Mouse (Mus musculus): ENCODE measurements around the gene Elfn2. TPM values are rescaled to one million over a fixed set of nuclear protein-coding genes. Genes with fewer than 3 reads are reported as not detected.

The Elfn2 gene
- 4.4 and 5.6 TPM in 2 replicates for total RNA-seq (2021)
- long read RNA-seq, experiment 1 = 0 reads
- long read RNA-seq, experiment 2 = 0 reads

DNA sequence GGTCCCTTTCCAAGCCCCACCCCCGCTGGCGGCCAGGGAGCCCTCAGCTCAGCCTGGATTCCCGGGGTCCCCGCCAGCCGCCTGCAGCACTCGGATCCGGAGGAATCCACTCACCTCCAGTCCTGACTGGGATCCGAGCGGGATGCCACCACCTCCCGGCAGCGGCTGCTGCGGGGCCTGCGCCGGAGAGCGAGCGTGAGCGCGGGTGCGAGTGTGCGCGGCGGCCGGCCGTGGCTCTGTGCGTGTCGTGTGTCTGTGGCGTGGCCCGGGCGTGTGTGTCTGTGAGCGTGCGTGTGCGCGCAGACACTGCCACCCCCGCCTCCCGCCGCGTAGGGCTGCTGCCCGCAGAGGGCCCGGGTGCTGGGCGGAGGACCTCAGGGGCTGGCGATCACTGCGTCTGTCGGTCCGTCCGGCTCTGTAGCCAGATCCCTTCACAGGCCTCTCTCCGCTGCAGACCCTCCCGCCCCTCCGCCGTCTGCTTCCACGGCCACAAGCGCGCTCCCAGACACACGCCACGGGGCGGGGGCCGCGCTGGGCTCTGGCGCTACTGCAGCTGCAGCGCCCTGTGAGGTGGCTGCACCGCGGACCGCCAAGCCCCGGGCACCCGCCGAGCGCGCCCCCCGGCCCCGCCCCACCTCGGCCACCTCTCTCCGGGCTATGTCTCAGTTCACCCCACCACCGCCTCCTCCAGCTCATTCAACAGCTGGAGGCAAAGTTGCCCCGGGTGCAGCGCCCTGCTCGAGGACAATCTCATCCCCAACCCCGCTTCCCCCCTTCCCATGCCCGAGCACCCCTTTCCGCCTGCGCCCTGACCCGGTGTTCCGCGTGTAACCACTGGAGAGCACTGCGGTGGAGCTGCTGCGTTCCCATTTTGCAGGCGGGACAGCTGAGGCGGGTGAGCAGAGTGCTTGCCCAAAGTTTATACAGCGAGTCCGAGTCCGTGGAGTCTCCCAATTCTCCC, at the start of gene Elfn2:
Gene Elfn2, minus strand, starts transcription at position 482 of the 961 bp plus-strand sequence.
- peak; percentile 31 for DNase-seq

DNA sequence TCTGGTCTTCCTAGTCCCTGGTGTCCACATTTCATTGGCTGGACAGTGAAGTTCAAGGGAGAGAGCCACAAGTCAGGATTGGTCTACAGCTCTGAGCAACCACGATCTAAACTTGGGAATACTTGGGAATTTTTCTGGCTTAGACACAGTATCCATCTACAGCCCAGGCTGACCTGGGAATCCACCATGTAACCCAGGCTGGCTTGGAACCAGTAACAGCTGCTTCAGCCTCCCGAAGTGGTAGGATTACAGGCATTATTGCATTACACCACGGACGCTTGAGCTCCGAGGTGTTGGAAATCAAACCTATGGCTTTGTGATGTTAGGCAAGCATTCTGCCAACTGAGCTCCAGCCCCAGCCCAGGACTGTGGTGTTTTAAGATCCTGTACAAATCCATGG, 45.1 kb upstream of the Elfn2 start:
- DNase-seq = no peak

- DNase-seq = no peak
These were observed 44.6 kb upstream of the Elfn2 start for GRCm38 (mm10) chr15:78763210-78763609.

DNA sequence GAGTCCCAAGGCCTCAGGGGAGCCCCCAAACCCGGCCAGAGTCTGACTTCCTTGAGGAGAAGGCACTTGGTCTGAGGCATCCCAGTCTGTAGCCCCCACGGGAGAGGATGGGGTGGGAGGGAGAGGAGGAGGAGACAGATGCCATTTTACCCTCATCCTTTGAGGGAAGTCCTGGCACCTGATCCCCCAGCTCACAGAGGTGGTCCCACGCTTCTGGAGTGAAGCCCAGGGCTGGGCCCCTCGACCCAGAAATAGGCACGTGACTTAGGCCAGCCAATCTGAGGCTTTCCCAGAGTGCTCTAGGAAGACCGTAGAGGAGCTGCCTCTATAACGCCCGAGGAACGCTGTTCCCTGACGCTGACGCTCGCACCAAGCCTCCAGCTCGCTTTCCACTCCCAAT, 42.5 kb upstream of the Elfn2 start:
- DNase-seq = no peak

DNA sequence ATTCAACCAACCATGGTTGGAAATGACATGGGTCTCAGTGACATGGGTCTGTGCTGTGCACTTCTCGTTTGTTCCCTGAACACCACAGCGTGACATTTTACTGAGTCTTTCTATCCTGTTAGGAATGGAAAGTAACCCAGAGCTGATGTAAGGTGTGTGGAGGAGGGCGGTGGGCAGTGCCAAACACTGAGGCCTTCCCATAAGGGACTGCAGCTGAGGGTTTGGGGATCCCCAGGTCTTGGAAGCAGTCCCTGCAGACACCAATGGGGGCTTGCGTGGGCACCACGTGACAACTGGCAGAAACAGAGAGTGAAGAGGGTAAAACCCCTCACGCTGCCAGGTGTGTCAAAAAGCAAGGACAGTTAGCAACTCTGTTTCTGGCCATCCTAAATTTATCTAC, 39.6 kb upstream of the Elfn2 start:
- DNase-seq = no peak

DNA sequence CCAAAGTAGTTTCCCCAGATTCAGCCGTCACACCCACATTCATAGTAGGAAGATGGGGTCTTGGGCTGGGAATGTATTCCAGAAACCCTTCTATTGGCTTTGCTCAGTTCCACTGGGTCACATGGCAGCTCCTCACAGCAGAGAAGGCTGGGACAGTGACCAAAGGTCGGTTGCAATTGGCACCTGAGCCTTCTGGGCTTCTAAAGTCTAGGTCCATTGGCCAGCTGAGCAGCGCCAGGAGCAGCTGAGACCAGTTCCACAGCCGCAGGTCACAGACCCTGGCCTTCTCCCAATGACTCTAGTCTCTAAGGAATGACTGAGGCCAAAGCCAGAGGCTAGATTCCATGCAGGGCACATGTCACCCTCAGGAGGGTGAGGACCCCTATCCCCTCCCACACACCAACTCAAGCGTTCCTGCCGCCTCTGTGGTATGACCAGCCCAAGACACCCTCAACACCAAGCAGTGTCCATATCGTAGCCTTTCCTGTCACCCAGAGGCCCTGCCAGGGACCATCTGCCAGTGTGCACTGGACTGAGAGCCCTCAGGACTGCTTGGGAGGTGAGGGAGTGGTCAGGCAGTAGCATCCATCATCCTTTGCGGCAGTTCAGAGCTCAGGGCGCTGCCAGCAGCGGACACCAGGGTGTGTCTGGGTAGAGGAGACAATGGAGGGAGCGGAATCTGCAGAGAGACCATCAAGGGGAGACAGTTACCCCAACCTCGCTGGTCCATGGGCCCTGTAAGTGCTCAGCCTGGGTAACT, 37.6 kb upstream of the Elfn2 start:
- no peak for DNase-seq

DNA sequence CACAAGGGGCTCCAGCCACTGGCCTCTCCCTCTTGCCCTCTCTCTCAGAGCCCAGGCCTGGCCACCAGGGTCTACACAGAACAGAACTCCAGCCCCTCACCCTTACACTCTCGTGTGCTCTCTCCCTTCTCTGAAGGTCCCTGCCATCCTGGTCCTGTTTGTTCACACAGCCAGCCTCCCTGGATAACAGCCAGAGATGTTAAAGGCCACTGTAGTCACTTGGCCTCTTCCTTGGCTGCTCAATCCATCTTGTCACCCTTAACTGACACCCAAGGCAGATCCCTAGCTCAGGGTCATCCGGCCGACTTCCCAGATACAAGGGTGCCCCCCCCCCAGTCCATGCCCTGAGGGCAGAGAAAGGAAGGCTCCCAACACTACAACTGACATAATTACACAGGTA, 36.7 kb upstream of the Elfn2 start:
- DNase-seq = peak; percentile 55

- DNase-seq = no peak
These were observed 35.6 kb upstream of the Elfn2 start for GRCm38 (mm10) chr15:78754144-78754543.

DNA sequence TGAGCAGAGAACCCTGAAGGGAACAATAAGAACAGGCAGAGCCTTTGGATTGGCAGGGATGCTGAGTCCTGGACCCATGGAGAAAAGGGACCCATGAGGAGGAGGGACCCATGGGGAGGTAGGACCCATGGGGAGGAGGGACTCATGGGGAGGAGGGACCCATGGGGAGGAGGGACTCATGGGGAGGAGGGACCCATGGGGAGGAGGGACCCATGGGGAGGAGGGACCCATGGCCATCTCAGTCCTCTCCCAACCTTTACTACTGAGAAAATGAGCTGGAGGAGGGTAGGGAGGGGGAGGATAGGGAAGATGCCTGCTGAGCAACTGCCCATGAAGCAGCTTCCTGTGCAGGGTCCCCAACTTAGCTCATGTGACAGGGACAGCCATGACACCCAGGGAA, 34.4 kb upstream of the Elfn2 start:
- DNase-seq = no peak

- no peak for DNase-seq
These were observed 32.2 kb upstream of the Elfn2 start for GRCm38 (mm10) chr15:78750608-78751350.

- DNase-seq = peak; percentile 57
These were observed 31.3 kb upstream of the Elfn2 start for GRCm38 (mm10) chr15:78749855-78750254.

DNA sequence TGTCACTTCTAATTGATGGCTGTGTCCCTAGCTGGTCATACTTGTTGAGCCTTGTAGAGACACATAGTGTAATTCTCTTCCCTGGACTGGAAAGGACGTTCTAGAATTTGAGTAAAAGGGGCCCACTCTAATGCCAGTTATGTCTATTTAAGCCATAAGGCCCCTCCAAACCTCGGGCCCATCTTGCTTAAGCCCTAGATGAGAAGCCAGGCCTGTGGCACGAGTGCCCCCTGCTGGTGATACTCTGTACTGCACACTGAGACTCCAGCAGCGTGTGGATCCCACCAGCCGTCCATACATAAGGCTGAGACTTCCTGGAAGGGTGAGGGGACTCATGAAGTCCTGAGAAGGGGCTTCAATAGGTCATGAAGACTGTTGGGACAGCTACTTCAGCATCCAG, 25.6 kb upstream of the Elfn2 start:
- DNase-seq = peak; percentile 88

DNA sequence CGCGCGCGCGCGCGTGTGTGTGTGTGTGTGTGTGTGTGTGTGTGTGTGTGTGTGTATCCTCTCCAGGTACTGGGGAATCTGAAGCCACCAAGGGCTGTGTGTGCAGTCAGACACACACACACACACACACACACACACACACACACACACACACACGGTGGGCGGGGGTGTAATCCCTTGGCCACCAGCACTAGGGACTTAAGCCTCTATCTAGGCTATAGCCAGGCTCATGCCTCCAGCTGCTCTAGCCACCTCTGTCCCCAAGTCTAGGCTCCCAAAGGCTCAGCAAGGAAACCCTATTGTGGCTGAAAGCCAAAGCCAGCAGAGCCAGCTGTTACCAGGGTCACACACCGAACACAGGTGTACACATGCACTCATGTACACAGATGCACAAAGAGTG, 24.3 kb upstream of the Elfn2 start:
- no peak for DNase-seq

GRCm38 (mm10) chr15:78740662-78741061, 22.1 kb upstream of the Elfn2 start:
- no peak for DNase-seq

GRCm38 (mm10) chr15:78737146-78737545, 18.6 kb upstream of the Elfn2 start:
- no peak for DNase-seq

DNA sequence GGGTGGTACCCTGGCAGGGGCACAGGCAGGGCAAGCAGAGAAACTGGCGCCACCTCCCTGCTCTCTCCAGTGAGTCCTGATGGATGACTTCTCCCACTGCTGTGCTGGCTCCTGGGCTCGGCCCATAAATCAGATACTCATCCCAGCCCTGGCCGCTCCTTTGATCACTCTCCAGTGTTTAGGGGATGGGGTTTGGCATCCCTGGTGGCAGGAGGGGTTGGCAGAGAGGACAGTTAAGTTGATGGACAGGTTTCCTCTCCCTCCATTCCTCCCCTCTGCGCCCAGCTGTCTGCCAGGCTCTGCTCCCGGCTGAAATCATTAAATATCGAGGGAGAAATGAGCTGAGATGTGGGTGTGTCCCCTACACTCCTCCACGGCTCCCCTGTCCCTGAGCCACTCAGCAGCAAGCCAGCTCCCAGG, 18.1 kb upstream of the Elfn2 start:
- peak; percentile 56 for DNase-seq

DNA sequence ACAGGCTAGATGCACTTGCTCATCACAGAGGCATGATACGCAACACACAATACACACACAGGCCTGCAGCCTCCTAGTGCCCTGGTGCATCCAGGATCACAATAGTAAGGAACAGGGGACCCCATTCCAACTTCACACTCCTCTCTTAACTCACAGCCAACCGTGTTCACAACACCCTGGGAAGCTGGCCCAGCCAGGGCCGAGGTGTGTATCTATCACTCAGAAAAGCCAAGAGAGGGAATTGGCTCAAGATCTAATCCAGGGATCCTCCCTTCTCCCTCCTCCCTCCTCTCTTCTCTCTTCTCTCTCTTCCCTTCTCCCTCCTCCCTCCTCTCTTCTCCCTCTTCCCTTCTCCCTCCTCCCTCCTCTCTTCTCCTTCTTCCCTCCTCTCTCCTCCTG, 17.6 kb upstream of the Elfn2 start:
- no peak for DNase-seq

- DNase-seq = no peak
These were observed 17.0 kb upstream of the Elfn2 start for GRCm38 (mm10) chr15:78735431-78736180.

DNA sequence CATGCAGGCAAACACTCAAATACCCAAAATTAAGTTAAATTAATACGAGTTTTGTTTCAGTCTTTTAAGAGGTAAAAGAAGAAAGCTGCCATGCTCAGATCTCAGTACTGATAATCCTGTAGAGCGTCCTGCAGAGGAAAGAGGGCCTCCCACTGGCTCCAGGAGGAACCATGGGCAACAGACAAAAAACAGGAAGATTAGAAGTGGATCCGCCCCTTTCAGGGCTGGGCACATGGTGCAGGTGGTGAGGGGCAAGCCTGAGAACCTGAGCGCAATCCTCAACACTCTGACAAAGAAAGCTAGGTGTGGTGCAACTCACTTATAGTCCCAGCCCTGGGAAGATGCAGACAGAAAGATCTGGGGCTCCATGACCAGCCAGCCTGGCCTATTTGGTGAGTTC, 13.3 kb upstream of the Elfn2 start:
- DNase-seq = no peak

GRCm38 (mm10) chr15:78730315-78731049, 11.9 kb upstream of the Elfn2 start:
- no peak for DNase-seq

GRCm38 (mm10) chr15:78726697-78727096, 8.1 kb upstream of the Elfn2 start:
- no peak for DNase-seq

All from adrenal gland, postnatal 14 days (tissue).